In the genomic region with DNA sequence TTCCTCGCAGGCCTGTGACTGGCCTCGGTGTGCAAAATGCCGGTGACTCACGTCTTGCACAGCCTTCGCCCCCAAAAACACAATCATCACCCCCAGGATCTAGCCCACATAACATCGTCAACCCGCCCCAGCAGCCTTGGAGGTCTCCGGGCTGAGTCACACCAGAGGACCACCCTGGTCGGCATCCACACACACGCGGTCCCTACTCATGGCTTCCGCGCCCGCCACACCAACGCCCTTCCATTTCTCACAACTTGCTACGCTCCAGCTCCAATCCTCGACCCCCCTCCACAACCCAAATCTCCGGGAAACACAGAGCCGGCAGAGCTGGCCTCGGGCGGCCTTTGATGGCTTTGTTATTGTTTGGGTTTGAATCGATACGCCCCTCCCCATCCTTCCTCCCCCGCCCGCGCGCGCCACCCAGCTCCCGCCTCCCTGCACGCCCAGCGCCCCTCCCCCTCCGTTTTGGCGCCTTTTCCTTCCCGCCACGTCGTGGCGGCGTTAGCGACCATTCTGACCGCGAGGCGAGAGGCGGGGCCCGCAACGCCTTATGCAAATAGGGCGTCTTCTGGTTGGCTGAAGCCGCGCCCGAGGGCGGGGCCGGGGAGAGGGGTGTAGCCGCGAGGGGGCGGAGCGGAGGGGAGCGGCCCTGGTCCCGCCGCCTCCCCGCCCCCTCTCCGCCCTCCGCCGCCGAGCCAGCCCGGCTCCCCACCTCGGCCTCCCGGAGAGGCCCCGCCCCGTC, we compare ENCODE assay signal across 8 mouse cellular contexts. TPM values are rescaled to one million over a fixed set of nuclear protein-coding genes. Genes with fewer than 3 reads are reported as not detected.
A peak's percentile ranks its signal among the peaks of the same experiment; 100 is the strongest.
DNase-seq lines count a peak whose midpoint lies in the region; ATAC-seq lines count a peak whose summit lies in the region.

No protein-coding gene starts in this region.

- peaks cover 42% of the 10 kb centered on the region for H3K4me1 ChIP-seq in hindbrain, embryonic 13.5 days (replicated peaks)

- peaks cover 11% of the 10 kb centered on the region for H3K36me3 ChIP-seq in hindbrain, embryonic 13.5 days

- H3K27me3 ChIP-seq in hindbrain, embryonic 13.5 days = no peaks in the 10 kb centered on the region

- no peaks in the 10 kb centered on the region for H3K9me3 ChIP-seq in hindbrain, embryonic 13.5 days

- peak overlapping the region; percentile 70 for H3K4me3 ChIP-seq in hindbrain, embryonic 13.5 days

- peak overlapping the region; percentile 96 for H3K27ac ChIP-seq in hindbrain, embryonic 13.5 days

- peak; percentile 92 for ATAC-seq in hindbrain, embryonic 13.5 days (ENCODE audit: low FRiP score)

- H3K4me2 ChIP-seq in hindbrain, embryonic 13.5 days = peak overlapping the region; percentile 91

- peak; percentile 100 for DNase-seq in NIH3T3 (ENCODE audit: low read depth)
- peak; percentile 99 to 100 for DNase-seq in cerebellum, postnatal 10 days
- DNase-seq in frontal cortex, postnatal 10 days (ENCODE audit: low spot score in 2 of 2) = peak; percentile 94 to 95
- peak; percentile 85 to 87 for DNase-seq in layer of hippocampus, postnatal 25 days (ENCODE audit: extremely low spot score in 1 of 2, low spot score in 1 of 2)
- peak; percentile 98 for DNase-seq in lung, postnatal 25 days (ENCODE audit: low spot score)
- peak; percentile 99 for DNase-seq in retina, embryonic 14.5 days (ENCODE audit: low spot score)
- DNase-seq in thymus, postnatal 4 days = peak; percentile 99

- 2% methylated on average over 41 of the region's 68 CpGs for WGBS in hindbrain, embryonic 13.5 days

- peak overlapping the region; percentile 94 for H3K9ac ChIP-seq in hindbrain, embryonic 13.5 days

RNA-seq across cellular contexts. Expression of gene Pim1, which starts 0.4 kb away (rescaled TPM):
- 12.7 and 13.8 TPM in 2 replicates for polyA plus RNA-seq in hindbrain, embryonic 13.5 days (2015; fragmentation: Nextera tagmentation; extraction: Ambion mirVana)
- 1 to 10 TPM; 2.7 to 3.7 TPM for total RNA-seq in layer of hippocampus, postnatal 25 days (2021)

RNA-seq across cellular contexts. Expression of gene Gm17657, which starts 59.3 kb away (rescaled TPM):
- not detected in 2 replicates for polyA plus RNA-seq in hindbrain, embryonic 13.5 days (2015; fragmentation: Nextera tagmentation; extraction: Ambion mirVana)
- not detected for total RNA-seq in layer of hippocampus, postnatal 25 days (2021)

RNA-seq across cellular contexts. Expression of gene Tbc1d22b, which starts 59.4 kb away (rescaled TPM):
- polyA plus RNA-seq in hindbrain, embryonic 13.5 days (2015; fragmentation: Nextera tagmentation; extraction: Ambion mirVana) = 22.1 and 22.8 TPM in 2 replicates
- total RNA-seq in layer of hippocampus, postnatal 25 days (2021) = 10 to 100 TPM; 43.4 to 45.7 TPM

Comparison
In these comparisons a context has a peak if more than half of its experiments do, and no peak if none do; other contexts are left out.
1. Peak in every context shown above with its lines: DNase-seq, ATAC-seq, H3K4me3 ChIP-seq and H3K27ac ChIP-seq.